18 mouse cellular contexts compared by ENCODE assay signal in genomic region chr1:88629966-88630488, GRCm38 (mm10).
"Had no signal": no experiment of that assay in that cellular context is flagged by ENCODE, and none has a peak within 500 bp of the region (broad histone marks: within the 10 kb centered on the region; RNA-seq: fewer than 3 reads in every experiment).

No protein-coding gene starts in this region.

- H3K9me3 ChIP-seq: liver, embryonic 15.5 days; lung, embryonic 15.5 days; megakaryocyte, embryonic 14.5 days; midbrain, embryonic 13.5 days; midbrain, embryonic 15.5 days; neural tube, embryonic 12.5 days; stomach, embryonic 15.5 days had no signal

- ATAC-seq: liver, postnatal 0 days; lung, postnatal 0 days; midbrain, embryonic 13.5 days; midbrain, embryonic 15.5 days had no signal

- H3K4me3 ChIP-seq: liver, embryonic 15.5 days; lung, embryonic 15.5 days; megakaryocyte, embryonic 14.5 days; midbrain, embryonic 13.5 days; midbrain, embryonic 15.5 days; neural tube, embryonic 12.5 days; stomach, embryonic 15.5 days had no signal

- H3K9ac ChIP-seq: liver, embryonic 15.5 days; liver, postnatal 0 days; lung, embryonic 15.5 days; midbrain, embryonic 13.5 days; midbrain, embryonic 15.5 days; neural tube, embryonic 12.5 days; stomach, embryonic 15.5 days had no signal

- H3K4me1 ChIP-seq: liver, embryonic 15.5 days; midbrain, embryonic 13.5 days; midbrain, embryonic 15.5 days; neural tube, embryonic 12.5 days; stomach, embryonic 15.5 days had no signal

- H3K27ac ChIP-seq: liver, embryonic 15.5 days; lung, embryonic 15.5 days; macrophage; midbrain, embryonic 13.5 days; midbrain, embryonic 15.5 days; neural tube, embryonic 12.5 days; stomach, embryonic 15.5 days; stomach, postnatal 0 days had no signal

- H3K36me3 ChIP-seq: liver, embryonic 15.5 days; lung, embryonic 15.5 days; midbrain, embryonic 13.5 days; midbrain, embryonic 15.5 days; neural tube, embryonic 12.5 days; stomach, embryonic 15.5 days had no signal

- H3K27me3 ChIP-seq: liver, embryonic 15.5 days; lung, embryonic 15.5 days; midbrain, embryonic 13.5 days; midbrain, embryonic 15.5 days; neural tube, embryonic 12.5 days; stomach, embryonic 15.5 days had no signal

- DNase-seq: liver, postnatal 0 days; lung, adult 2 months; lung, postnatal 14 days; lung, postnatal 36 days; right cerebral cortex, postnatal 14 days; thymus, adult 2 months; thymus, postnatal 25 days; thymus, postnatal 4 days had no signal

- H3K4me2 ChIP-seq: liver, embryonic 15.5 days; lung, embryonic 15.5 days; midbrain, embryonic 13.5 days; midbrain, embryonic 15.5 days; neural tube, embryonic 12.5 days; stomach, embryonic 15.5 days had no signal
